Mouse (Mus musculus) megakaryocyte, embryonic 14.5 days (primary cell): ENCODE data around the gene Scd1.

Experiments used
- FLI1 ChIP-seq: IDR thresholded peaks from 2 replicates; pipeline ENCODE4 v1.6.1; 2012; ENCODE audit warnings: low read length, inconsistent platforms, mixed read lengths
- GATA1 ChIP-seq: IDR thresholded peaks from 3 replicates; pipeline ENCODE4 v1.6.1; 2012; ENCODE audit warnings: mixed read lengths, low read length, inconsistent platforms, borderline replicate concordance

- TF ChIP-seq GATA1, result no peak
- TF ChIP-seq FLI1, result no peak
Measured at GRCm38 (mm10) chr19:44393962-44394422, 13.7 kb downstream of the Scd1 start.
